Mouse (Mus musculus) MN1 (cell line): Measurements from ENCODE around the gene Zfp462.

Experiments
- DNase-seq: peaks from one replicate; pipeline ENCODE4 v3.0.0-alpha.2; 2016; ENCODE audit warnings: low spot score

Gene Zfp462

GRCm38 (mm10) chr4:54996064-54996463, 51.2 kb downstream of the Zfp462 start:
- no peak for DNase-seq

GRCm38 (mm10) chr4:54998146-54998841, 53.4 kb downstream of the Zfp462 start:
- DNase-seq, result no peak

- no peak for DNase-seq
Measured at GRCm38 (mm10) chr4:54999556-54999955, 54.7 kb downstream of the Zfp462 start.

GRCm38 (mm10) chr4:55001386-55001785, 56.5 kb downstream of the Zfp462 start:
- DNase-seq, result peak; percentile 37

- DNase-seq, result no peak
Measured at GRCm38 (mm10) chr4:55003128-55003527, 58.3 kb downstream of the Zfp462 start.

- peak; percentile 14 for DNase-seq
Measured at GRCm38 (mm10) chr4:55005066-55005465, 60.2 kb downstream of the Zfp462 start.

- DNase-seq, result peak; percentile 52
Measured at GRCm38 (mm10) chr4:55005521-55005969, 60.7 kb downstream of the Zfp462 start.

GRCm38 (mm10) chr4:55006024-55006423, 61.2 kb downstream of the Zfp462 start:
- DNase-seq, result no peak

- DNase-seq, result no peak
Measured at GRCm38 (mm10) chr4:55008616-55009015, 63.8 kb downstream of the Zfp462 start.

GRCm38 (mm10) chr4:55011391-55011790, 66.5 kb downstream of the Zfp462 start:
- DNase-seq, result no peak

GRCm38 (mm10) chr4:55013563-55014248, 68.9 kb downstream of the Zfp462 start:
- DNase-seq, result no peak

- no peak for DNase-seq
Measured at GRCm38 (mm10) chr4:55014731-55015463, 70.0 kb downstream of the Zfp462 start.

GRCm38 (mm10) chr4:55015517-55015916, 70.7 kb downstream of the Zfp462 start:
- DNase-seq, result no peak

- DNase-seq, result no peak
Measured at GRCm38 (mm10) chr4:55026109-55026646, 81.3 kb downstream of the Zfp462 start.

GRCm38 (mm10) chr4:55030401-55030800, 85.6 kb downstream of the Zfp462 start:
- no peak for DNase-seq

GRCm38 (mm10) chr4:55032317-55032930, 87.6 kb downstream of the Zfp462 start:
- DNase-seq, result peak; percentile 7

- no peak for DNase-seq
Measured at GRCm38 (mm10) chr4:55033452-55033851, 88.6 kb downstream of the Zfp462 start.

GRCm38 (mm10) chr4:55038139-55038538, 93.3 kb downstream of the Zfp462 start:
- no peak for DNase-seq

- no peak for DNase-seq
Measured at GRCm38 (mm10) chr4:55040258-55040964, 95.6 kb downstream of the Zfp462 start.

- DNase-seq, result no peak
Measured at GRCm38 (mm10) chr4:55041106-55041730, 96.4 kb downstream of the Zfp462 start.

- peak; percentile 63 for DNase-seq
Measured at GRCm38 (mm10) chr4:55042573-55042972, 97.7 kb downstream of the Zfp462 start.
